Comparison of ENCODE assay signal across 11 mouse cellular contexts in genomic region chr14:14308938-14309337, GRCm38 (mm10). TPM values are rescaled to one million over a fixed set of nuclear protein-coding genes. Genes with fewer than 3 reads are reported as not detected.
A peak's percentile ranks its signal among the peaks of the same experiment; 100 is the strongest.
DNase-seq lines count a peak whose midpoint lies in the region; ATAC-seq and TF ChIP-seq lines count a peak whose summit lies in the region.
"Had no signal": no experiment of that assay in that cellular context is flagged by ENCODE, and none has a peak within 500 bp of the region (broad histone marks: within the 10 kb centered on the region; RNA-seq: fewer than 3 reads in every experiment).

No protein-coding gene starts in this region.

- no peak overlapping the region for H3K9ac ChIP-seq in heart, embryonic 12.5 days
- no peak overlapping the region for H3K9ac ChIP-seq in midbrain, embryonic 13.5 days (replicated peaks)
- no peak overlapping the region for H3K9ac ChIP-seq in midbrain, embryonic 14.5 days (replicated peaks; ENCODE audit: low read length)
- H3K9ac ChIP-seq in limb, embryonic 13.5 days = no peak overlapping the region

- ATAC-seq in heart, embryonic 12.5 days (ENCODE audit: insufficient number of reproducible peaks, low FRiP score) = no peak
- no peak for ATAC-seq in midbrain, embryonic 13.5 days
- no peak for ATAC-seq in midbrain, embryonic 14.5 days (ENCODE audit: low FRiP score, low TSS enrichment)
- no peak for ATAC-seq in limb, embryonic 13.5 days (ENCODE audit: low FRiP score, low read depth)
- ATAC-seq: hindbrain, embryonic 16.5 days had no signal

- intact Hi-C loops in heart, postnatal 36 days (cut with DNase I) = no loop called here

- H3K9me3 ChIP-seq in heart, embryonic 12.5 days (replicated peaks) = no peaks in the 10 kb centered on the region
- no peaks in the 10 kb centered on the region for H3K9me3 ChIP-seq in midbrain, embryonic 13.5 days
- H3K9me3 ChIP-seq in midbrain, embryonic 14.5 days (ENCODE audit: control insufficient read depth, low read length) = no peaks in the 10 kb centered on the region
- no peaks in the 10 kb centered on the region for H3K9me3 ChIP-seq in limb, embryonic 13.5 days

- TF ChIP-seq CTCF in cerebellum, adult 2 months (IDR thresholded peaks at IDR 0.05; ENCODE audit: borderline replicate concordance, insufficient read depth, low read depth, low read length) = no peak

- peak; percentile 21; the same call in 1 of the 2 replicates for TF ChIP-seq POLR2A in cerebellum, adult 2 months (IDR thresholded peaks at IDR 0.05; ENCODE audit: borderline replicate concordance, insufficient read depth, low read length)

- no peak overlapping the region for H3K27ac ChIP-seq in heart, embryonic 12.5 days (ENCODE audit: poor library complexity, severe bottlenecking)
- H3K27ac ChIP-seq in midbrain, embryonic 13.5 days = no peak overlapping the region
- H3K27ac ChIP-seq in midbrain, embryonic 14.5 days (replicated peaks; ENCODE audit: low read depth, low read length) = no peak overlapping the region
- peak overlapping the region; percentile 82 for H3K27ac ChIP-seq in cerebellum, adult 2 months (ENCODE audit: insufficient read depth, low read length)
- H3K27ac ChIP-seq in limb, embryonic 13.5 days = no peak overlapping the region

- WGBS in heart, embryonic 12.5 days = 48% methylated on average over 16 of the region's 16 CpGs
- 66% methylated on average over 16 of the region's 16 CpGs for WGBS in midbrain, embryonic 13.5 days
- 58% methylated on average over 16 of the region's 16 CpGs for WGBS in midbrain, embryonic 14.5 days
- 34% methylated on average over 16 of the region's 16 CpGs for WGBS in cerebellum, adult 2 months
- WGBS in limb, embryonic 13.5 days = 62% methylated on average over 16 of the region's 16 CpGs

- H3K27me3 ChIP-seq in heart, embryonic 12.5 days (replicated peaks) = no peaks in the 10 kb centered on the region
- no peaks in the 10 kb centered on the region for H3K27me3 ChIP-seq in midbrain, embryonic 13.5 days
- H3K27me3 ChIP-seq in midbrain, embryonic 14.5 days (ENCODE audit: control insufficient read depth, insufficient read depth, low read length) = no peaks in the 10 kb centered on the region
- H3K27me3 ChIP-seq in cerebellum, adult 2 months (ENCODE audit: control insufficient read depth, insufficient read depth, low read length) = no peaks in the 10 kb centered on the region
- H3K27me3 ChIP-seq in limb, embryonic 13.5 days = no peaks in the 10 kb centered on the region

- H3K4me3 ChIP-seq in heart, embryonic 12.5 days = peak overlapping the region; percentile 18
- no peak overlapping the region for H3K4me3 ChIP-seq in midbrain, embryonic 13.5 days (replicated peaks)
- H3K4me3 ChIP-seq in midbrain, embryonic 14.5 days (replicated peaks; ENCODE audit: low read depth, low read length) = no peak overlapping the region
- H3K4me3 ChIP-seq in cerebellum, adult 2 months (replicated peaks; ENCODE audit: insufficient read depth, low read depth, low read length) = peak overlapping the region; percentile 54
- peak overlapping the region; percentile 17; the same call in 1 of the 2 replicates for H3K4me3 ChIP-seq in limb, embryonic 13.5 days

- H3K4me1 ChIP-seq in heart, embryonic 12.5 days (replicated peaks) = no peaks in the 10 kb centered on the region
- no peaks in the 10 kb centered on the region for H3K4me1 ChIP-seq in midbrain, embryonic 13.5 days (replicated peaks)
- no peaks in the 10 kb centered on the region for H3K4me1 ChIP-seq in midbrain, embryonic 14.5 days (ENCODE audit: control insufficient read depth, insufficient read depth, low read length)
- H3K4me1 ChIP-seq in cerebellum, adult 2 months (ENCODE audit: control insufficient read depth, insufficient read depth, low read length) = no peaks in the 10 kb centered on the region
- H3K4me1 ChIP-seq in limb, embryonic 13.5 days = no peaks in the 10 kb centered on the region

- DNase-seq in heart, postnatal 36 days = no peak
- DNase-seq in midbrain, embryonic 14.5 days = no peak
- DNase-seq in cerebellum, adult 2 months = peak; percentile 55 to 71
- DNase-seq in adrenal gland, postnatal 25 days = no peak
- DNase-seq in urinary bladder, postnatal 10 days (ENCODE audit: low spot score) = no peak
- DNase-seq: layer of hippocampus, adult 9-11 months; lung, adult 18-20 months had no signal

- H3K36me3 ChIP-seq in heart, embryonic 12.5 days = no peaks in the 10 kb centered on the region
- no peaks in the 10 kb centered on the region for H3K36me3 ChIP-seq in midbrain, embryonic 13.5 days
- no peaks in the 10 kb centered on the region for H3K36me3 ChIP-seq in midbrain, embryonic 14.5 days (ENCODE audit: control insufficient read depth, insufficient read depth, low read length)
- H3K36me3 ChIP-seq in limb, embryonic 13.5 days = no peaks in the 10 kb centered on the region

- H3K4me2 ChIP-seq in heart, embryonic 12.5 days = peak overlapping the region; percentile 55
- 0 out of 2 replicates have a peak overlapping the region, but pooled peaks have one; percentile 9 for H3K4me2 ChIP-seq in midbrain, embryonic 13.5 days (replicated peaks)
- H3K4me2 ChIP-seq in midbrain, embryonic 14.5 days (ENCODE audit: low read length) = no peak overlapping the region
- H3K4me2 ChIP-seq in limb, embryonic 13.5 days (replicated peaks) = peak overlapping the region; percentile 48

RNA-seq across cellular contexts. Expression of gene Olfr31, which starts 13.7 kb away (rescaled TPM):
- polyA plus RNA-seq in heart, embryonic 12.5 days (2016; fragmentation: Nextera tagmentation; extraction: Ambion mirVana) = not detected in 2 replicates
- not detected for total RNA-seq in heart, postnatal 36 days (2021)
- not detected in 2 replicates for polyA plus RNA-seq in midbrain, embryonic 13.5 days (2015; fragmentation: Nextera tagmentation; extraction: Ambion mirVana)
- 0.05 TPM in 1 of 2 replicates, not detected in the other for polyA plus RNA-seq in midbrain, embryonic 14.5 days (2014; fragmentation: Nextera tagmentation; extraction: Ambion mirVana)
- polyA plus RNA-seq in cerebellum, adult 2 months (2012; rRNA removed) = 0.26 and 0.73 TPM in 2 replicates
- not detected in 2 replicates for polyA plus RNA-seq in limb, embryonic 13.5 days (2015; fragmentation: Nextera tagmentation; extraction: Ambion mirVana)
- not detected in 2 replicates for total RNA-seq in adrenal gland, postnatal 25 days (2021)
- polyA plus RNA-seq: hindbrain, embryonic 16.5 days had no signal

RNA-seq across cellular contexts. Expression of gene Il3ra, which starts 37.1 kb away (rescaled TPM):
- 2.9 and 3.3 TPM in 2 replicates for polyA plus RNA-seq in heart, embryonic 12.5 days (2016; fragmentation: Nextera tagmentation; extraction: Ambion mirVana)
- total RNA-seq in heart, postnatal 36 days (2021) = 1 to 10 TPM; 4.2 to 4.8 TPM
- 1.8 and 2.7 TPM in 2 replicates for polyA plus RNA-seq in midbrain, embryonic 13.5 days (2015; fragmentation: Nextera tagmentation; extraction: Ambion mirVana)
- polyA plus RNA-seq in midbrain, embryonic 14.5 days (2014; fragmentation: Nextera tagmentation; extraction: Ambion mirVana) = 2.4 TPM in 2 replicates
- polyA plus RNA-seq in cerebellum, adult 2 months (2012; rRNA removed) = 4.2 and 6.2 TPM in 2 replicates
- 4.8 and 5.0 TPM in 2 replicates for polyA plus RNA-seq in limb, embryonic 13.5 days (2015; fragmentation: Nextera tagmentation; extraction: Ambion mirVana)
- total RNA-seq in adrenal gland, postnatal 25 days (2021) = 12.7 and 16.0 TPM in 2 replicates

Comparison
In these comparisons a context has a peak if more than half of its experiments do, and no peak if none do; other contexts are left out.
1. H3K4me3 ChIP-seq: peak in heart, embryonic 12.5 days (single experiment), cerebellum, adult 2 months (single experiment) and limb, embryonic 13.5 days (single experiment); none in midbrain, embryonic 13.5 days (single experiment) and midbrain, embryonic 14.5 days (single experiment).
2. DNase-seq: peak in cerebellum, adult 2 months (2 of 2); none in heart, postnatal 36 days (0 of 2), midbrain, embryonic 14.5 days (single experiment), adrenal gland, postnatal 25 days (single experiment) and urinary bladder, postnatal 10 days (single experiment).